Mouse (Mus musculus): ENCODE measurements at regions not wholly inside any gene's neighbourhood (a gene's known extent, or its start where the extent isn't known, plus 50 kb on each side); places are given as distances from the start of the nearest gene placed in this dataset.

DNA sequence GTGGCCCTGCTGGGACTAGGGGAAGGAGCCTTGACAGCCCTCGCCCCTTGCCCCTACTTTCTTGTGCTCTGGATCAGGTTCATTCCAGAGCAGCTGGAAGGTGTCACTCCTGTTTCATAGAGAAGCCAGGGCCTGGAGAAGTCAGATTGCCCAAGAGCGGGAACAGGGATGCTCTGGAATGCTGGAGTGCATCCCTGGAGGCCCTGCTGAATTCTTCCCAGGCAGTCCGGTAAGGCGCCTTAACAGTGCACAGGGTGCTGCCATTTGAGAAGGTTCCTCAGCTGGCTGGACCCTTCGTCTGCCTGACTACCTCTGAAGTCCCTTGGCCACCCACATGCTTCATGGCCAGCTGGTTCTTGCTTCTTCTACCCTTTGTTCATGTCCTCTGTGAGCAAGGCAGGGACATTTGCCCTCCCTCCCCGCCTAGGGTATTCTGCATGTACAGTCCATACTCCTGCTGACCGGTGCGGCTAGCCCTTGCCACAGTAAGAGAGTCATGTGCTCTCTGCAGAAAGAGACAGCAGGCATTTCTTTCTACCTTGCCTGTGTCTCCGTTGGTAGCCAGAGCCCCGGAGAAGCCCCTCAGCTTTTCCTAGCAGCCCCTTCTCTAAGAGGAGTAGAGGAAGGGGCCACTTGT, 68.5 kb upstream of the Smndc1 start:
- Histone ChIP-seq H3K9ac (ENCODE audit: low read length) (no peak overlapping the region), H3K4me2 (ENCODE audit: low read length) (no peak overlapping the region), H3K4me1 (replicated peaks; ENCODE audit: control insufficient read depth, insufficient read depth, low read length) (peaks cover 15% of the 10 kb centered on the region), H3K36me3 (ENCODE audit: control insufficient read depth, insufficient read depth, low read length) (no peaks in the 10 kb centered on the region), H3K27ac (ENCODE audit: low read depth) (peak overlapping the region; percentile 38; the same call in 1 of the 2 replicates), H3K9me3 (ENCODE audit: control insufficient read depth, low read length) (no peaks in the 10 kb centered on the region), H3K4me3 (ENCODE audit: low read depth, low read length) (no peak overlapping the region), H3K27me3 (replicated peaks; ENCODE audit: control insufficient read depth, insufficient read depth, low read length) (0 out of 2 replicates have a peak, but pooled peaks cover 5% of the 10 kb centered on the region)
- ATAC-seq (replicated peaks; ENCODE audit: low FRiP score, low TSS enrichment, low read depth) (0 out of 2 replicates have a peak, but pooled peaks have one; percentile 38), DNase-seq (ENCODE audit: low spot score) (no peak)
- WGBS: 27% methylated on average over 10 of the region's 10 CpGs

DNA sequence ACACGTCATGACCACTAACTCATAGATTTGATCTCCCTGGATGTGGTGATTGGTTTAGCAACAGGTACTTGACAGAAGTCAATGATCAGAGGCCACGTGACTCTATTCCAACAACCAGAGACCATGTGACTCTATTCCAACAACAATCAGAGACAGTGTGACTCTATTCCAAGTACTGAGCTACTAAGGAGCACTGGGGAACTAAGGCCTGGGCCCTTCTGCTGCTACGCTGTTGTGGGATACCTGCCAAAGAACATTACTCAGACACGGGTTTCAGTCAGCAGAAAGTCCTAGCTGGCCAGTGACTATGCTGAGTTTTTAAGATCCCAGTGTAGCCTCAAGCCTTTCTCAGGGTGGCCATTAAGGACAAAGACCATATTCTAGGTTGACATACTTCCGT, 66.3 kb upstream of the Smndc1 start:
- no peak overlapping the region for H3K27ac ChIP-seq (ENCODE audit: low read depth)
- 0 out of 2 replicates have a peak, but pooled peaks cover 5% of the 10 kb centered on the region for H3K27me3 ChIP-seq (replicated peaks; ENCODE audit: control insufficient read depth, insufficient read depth, low read length)
- H3K4me2 ChIP-seq (ENCODE audit: low read length): no peak overlapping the region
- DNase-seq (ENCODE audit: low spot score) (no peak), ATAC-seq (replicated peaks; ENCODE audit: low FRiP score, low TSS enrichment, low read depth) (no peak)
- no peaks in the 10 kb centered on the region for H3K36me3 ChIP-seq (ENCODE audit: control insufficient read depth, insufficient read depth, low read length)
- no peak overlapping the region for H3K9ac ChIP-seq (ENCODE audit: low read length)
- 85% methylated on average over 5 of the region's 5 CpGs for WGBS
- peaks cover 15% of the 10 kb centered on the region for H3K4me1 ChIP-seq (replicated peaks; ENCODE audit: control insufficient read depth, insufficient read depth, low read length)
- H3K9me3 ChIP-seq (ENCODE audit: control insufficient read depth, low read length): no peaks in the 10 kb centered on the region
- no peak overlapping the region for H3K4me3 ChIP-seq (ENCODE audit: low read depth, low read length)

- ATAC-seq (replicated peaks; ENCODE audit: low FRiP score, low TSS enrichment, low read depth) (no peak), DNase-seq (ENCODE audit: low spot score) (no peak)
- Histone ChIP-seq H3K4me1 (replicated peaks; ENCODE audit: control insufficient read depth, insufficient read depth, low read length) (peaks cover 10% of the 10 kb centered on the region), H3K27me3 (replicated peaks; ENCODE audit: control insufficient read depth, insufficient read depth, low read length) (no peaks in the 10 kb centered on the region), H3K27ac (ENCODE audit: low read depth) (no peak overlapping the region), H3K9ac (ENCODE audit: low read length) (no peak overlapping the region), H3K9me3 (ENCODE audit: control insufficient read depth, low read length) (no peaks in the 10 kb centered on the region), H3K4me3 (ENCODE audit: low read depth, low read length) (no peak overlapping the region), H3K36me3 (ENCODE audit: control insufficient read depth, insufficient read depth, low read length) (no peaks in the 10 kb centered on the region), H3K4me2 (ENCODE audit: low read length) (no peak overlapping the region)
- WGBS: 83% methylated on average over 4 of the region's 4 CpGs
Measured at GRCm38 (mm10) chr19:53454571-53454970, 64.2 kb upstream of the Smndc1 start.

DNA sequence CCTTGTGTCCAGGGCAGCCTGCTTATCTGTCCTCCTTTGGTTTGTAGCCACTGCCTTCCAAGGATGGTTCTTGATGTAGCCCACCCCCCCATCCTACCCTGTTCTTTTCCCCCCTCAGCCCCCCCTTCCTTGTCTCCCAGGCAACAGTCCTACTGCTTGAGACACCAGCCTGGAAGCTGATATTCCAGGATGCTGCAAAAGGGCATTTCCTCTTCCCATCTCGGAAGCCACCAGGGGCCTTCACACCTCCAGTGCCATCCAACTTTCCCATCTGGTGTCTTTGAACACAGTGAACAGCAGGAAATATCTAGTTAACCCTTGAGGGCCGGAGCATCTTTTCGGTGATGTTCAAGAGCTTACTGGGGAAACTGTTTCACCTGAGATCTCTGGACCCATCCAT, 63.7 kb upstream of the Smndc1 start:
- no peak overlapping the region for H3K9ac ChIP-seq (ENCODE audit: low read length)
- DNase-seq (ENCODE audit: low spot score) (no peak), ATAC-seq (replicated peaks; ENCODE audit: low FRiP score, low TSS enrichment, low read depth) (no peak)
- H3K27ac ChIP-seq (ENCODE audit: low read depth): no peak overlapping the region
- no peak overlapping the region for H3K4me3 ChIP-seq (ENCODE audit: low read depth, low read length)
- no peaks in the 10 kb centered on the region for H3K9me3 ChIP-seq (ENCODE audit: control insufficient read depth, low read length)
- WGBS: 72% methylated on average over 3 of the region's 3 CpGs
- no peak overlapping the region for H3K4me2 ChIP-seq (ENCODE audit: low read length)
- H3K36me3 ChIP-seq (ENCODE audit: control insufficient read depth, insufficient read depth, low read length): no peaks in the 10 kb centered on the region
- H3K4me1 ChIP-seq (replicated peaks; ENCODE audit: control insufficient read depth, insufficient read depth, low read length): peaks cover 5% of the 10 kb centered on the region
- H3K27me3 ChIP-seq (replicated peaks; ENCODE audit: control insufficient read depth, insufficient read depth, low read length): no peaks in the 10 kb centered on the region

DNA sequence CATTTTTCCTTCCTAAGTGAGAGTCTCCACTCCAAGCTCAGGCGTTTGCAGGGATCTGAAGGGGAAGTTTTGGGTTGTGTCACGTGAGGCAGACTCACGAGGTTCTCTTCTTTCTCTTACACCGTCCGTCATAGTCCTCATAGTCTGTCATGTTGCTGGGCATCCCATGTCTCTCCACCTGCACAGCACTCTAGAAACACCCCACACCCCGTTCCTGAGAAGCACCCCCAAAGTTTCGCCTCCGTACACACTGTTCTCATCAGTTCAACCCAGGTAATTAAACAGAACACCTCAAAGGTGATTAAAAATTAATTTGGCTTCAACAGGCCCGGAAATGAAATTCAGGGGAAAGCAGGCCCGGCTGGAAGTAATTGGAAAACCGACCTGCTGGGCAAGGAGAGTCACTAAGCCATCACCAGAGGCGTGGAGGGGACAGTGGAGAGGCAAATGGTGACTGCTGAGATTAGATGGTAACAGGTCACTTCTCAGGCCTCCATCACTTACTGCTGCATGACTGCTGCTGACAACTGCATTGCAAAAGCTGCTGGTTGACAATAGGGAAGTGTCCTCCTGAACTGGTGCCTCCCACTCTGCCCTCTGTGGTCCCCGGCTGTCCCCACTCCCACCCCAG, 63.1 kb upstream of the Smndc1 start:
- DNase-seq (ENCODE audit: low spot score) (no peak), ATAC-seq (replicated peaks; ENCODE audit: low FRiP score, low TSS enrichment, low read depth) (no peak)
- Histone ChIP-seq H3K9ac (ENCODE audit: low read length) (no peak overlapping the region), H3K27me3 (replicated peaks; ENCODE audit: control insufficient read depth, insufficient read depth, low read length) (no peaks in the 10 kb centered on the region), H3K27ac (ENCODE audit: low read depth) (no peak overlapping the region), H3K36me3 (ENCODE audit: control insufficient read depth, insufficient read depth, low read length) (no peaks in the 10 kb centered on the region), H3K4me1 (replicated peaks; ENCODE audit: control insufficient read depth, insufficient read depth, low read length) (peaks cover 6% of the 10 kb centered on the region; the same call in 1 of the 2 replicates), H3K4me3 (ENCODE audit: low read depth, low read length) (no peak overlapping the region), H3K4me2 (ENCODE audit: low read length) (no peak overlapping the region), H3K9me3 (ENCODE audit: control insufficient read depth, low read length) (no peaks in the 10 kb centered on the region)
- whole genome bisulfite sequencing: 76% methylated on average over 13 of the region's 13 CpGs

GRCm38 (mm10) chr19:53452360-53452759, 62.0 kb upstream of the Smndc1 start:
- Histone ChIP-seq H3K27me3 (replicated peaks; ENCODE audit: control insufficient read depth, insufficient read depth, low read length) (no peaks in the 10 kb centered on the region), H3K9ac (ENCODE audit: low read length) (no peak overlapping the region), H3K4me3 (ENCODE audit: low read depth, low read length) (no peak overlapping the region), H3K36me3 (ENCODE audit: control insufficient read depth, insufficient read depth, low read length) (no peaks in the 10 kb centered on the region), H3K9me3 (ENCODE audit: control insufficient read depth, low read length) (no peaks in the 10 kb centered on the region), H3K4me1 (replicated peaks; ENCODE audit: control insufficient read depth, insufficient read depth, low read length) (peaks cover 10% of the 10 kb centered on the region; the same call in 1 of the 2 replicates), H3K27ac (ENCODE audit: low read depth) (no peak overlapping the region), H3K4me2 (ENCODE audit: low read length) (no peak overlapping the region)
- ATAC-seq (replicated peaks; ENCODE audit: low FRiP score, low TSS enrichment, low read depth): no peak
- 19% methylated on average over 3 of the region's 3 CpGs for WGBS
- DNase-seq (ENCODE audit: low spot score): no peak

DNA sequence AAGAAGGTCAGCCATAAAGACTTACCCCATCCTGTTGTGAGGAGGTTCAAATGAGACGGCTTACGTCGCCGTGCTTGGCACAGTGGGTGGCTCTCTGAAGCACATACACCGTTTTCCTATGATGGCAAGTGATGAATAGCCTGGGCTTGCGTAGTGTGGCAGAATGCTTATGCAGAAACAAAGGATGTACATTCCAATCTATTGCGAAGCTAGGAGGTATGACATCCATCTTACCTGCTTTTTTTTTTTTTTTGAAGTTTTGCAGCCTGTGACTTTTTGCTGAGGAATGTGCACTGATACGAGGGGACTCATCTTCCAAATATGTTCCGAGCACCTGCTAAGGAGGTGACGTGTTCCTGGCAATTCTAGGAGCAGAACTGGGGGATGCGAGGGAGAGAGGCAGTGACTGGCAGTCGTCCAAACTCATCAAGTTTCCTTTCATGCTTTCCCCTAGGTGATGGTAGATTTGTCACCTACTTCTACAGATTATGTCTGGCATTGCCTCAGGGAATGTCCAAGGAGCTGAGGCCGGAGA, 61.1 kb upstream of the Smndc1 start:
- WGBS: 50% methylated on average over 13 of the region's 13 CpGs
- Histone ChIP-seq H3K27ac (ENCODE audit: low read depth) (no peak overlapping the region), H3K9me3 (ENCODE audit: control insufficient read depth, low read length) (no peaks in the 10 kb centered on the region)

DNA sequence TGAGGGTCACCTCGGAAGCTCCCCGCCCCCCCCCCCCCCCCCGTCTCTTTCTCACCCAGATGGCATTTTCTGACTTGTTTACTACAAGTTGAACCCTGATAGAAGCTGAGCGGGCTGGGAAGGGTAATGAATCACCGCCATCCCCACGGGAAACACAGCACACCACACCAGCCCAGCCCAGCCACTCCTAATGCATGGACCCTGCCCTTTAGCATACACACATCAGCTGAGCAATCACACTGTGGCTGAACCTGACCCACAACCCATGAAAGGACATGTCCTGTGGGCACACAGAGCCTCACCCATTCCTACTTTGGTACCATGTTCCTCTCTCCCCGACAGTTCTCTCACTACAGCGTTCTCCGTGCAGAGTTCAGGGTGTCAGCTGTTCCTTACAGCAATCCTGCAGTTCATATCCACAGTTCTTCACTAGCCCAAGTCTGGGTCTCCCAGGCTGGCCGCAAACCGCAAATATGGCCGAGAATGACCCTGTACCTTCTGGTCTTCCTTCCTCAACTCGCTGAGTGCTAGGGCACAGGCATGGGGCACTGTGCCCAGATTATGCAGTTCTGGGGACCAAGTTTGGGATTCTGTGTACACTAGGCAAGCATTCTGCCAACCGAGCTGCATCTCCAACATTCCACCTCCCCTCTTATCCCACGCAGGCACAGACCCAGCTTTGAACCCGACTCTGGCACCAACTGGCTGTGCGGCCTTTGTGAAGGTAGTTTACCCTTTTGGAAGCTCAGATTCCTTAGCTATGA, 60.4 kb upstream of the Smndc1 start:
- Histone ChIP-seq H3K9me3 (ENCODE audit: control insufficient read depth, low read length) (no peaks in the 10 kb centered on the region), H3K4me1 (replicated peaks; ENCODE audit: control insufficient read depth, insufficient read depth, low read length) (peaks cover 19% of the 10 kb centered on the region), H3K4me2 (ENCODE audit: low read length) (no peak overlapping the region), H3K27ac (ENCODE audit: low read depth) (no peak overlapping the region), H3K36me3 (ENCODE audit: control insufficient read depth, insufficient read depth, low read length) (no peaks in the 10 kb centered on the region), H3K27me3 (replicated peaks; ENCODE audit: control insufficient read depth, insufficient read depth, low read length) (no peaks in the 10 kb centered on the region), H3K9ac (ENCODE audit: low read length) (no peak overlapping the region), H3K4me3 (ENCODE audit: low read depth, low read length) (no peak overlapping the region)
- ATAC-seq (replicated peaks; ENCODE audit: low FRiP score, low TSS enrichment, low read depth) (no peak), DNase-seq (ENCODE audit: low spot score) (no peak)
- WGBS: 64% methylated on average over 14 of the region's 17 CpGs

More for the DNA sequence above, 61.1 kb upstream of the Smndc1 start:
- DNase-seq (ENCODE audit: low spot score) (no peak), ATAC-seq (replicated peaks; ENCODE audit: low FRiP score, low TSS enrichment, low read depth) (no peak)
- no peaks in the 10 kb centered on the region for H3K36me3 ChIP-seq (ENCODE audit: control insufficient read depth, insufficient read depth, low read length)
- no peak overlapping the region for H3K9ac ChIP-seq (ENCODE audit: low read length)
- H3K4me2 ChIP-seq (ENCODE audit: low read length): no peak overlapping the region
- peaks cover 15% of the 10 kb centered on the region for H3K4me1 ChIP-seq (replicated peaks; ENCODE audit: control insufficient read depth, insufficient read depth, low read length)
- H3K27me3 ChIP-seq (replicated peaks; ENCODE audit: control insufficient read depth, insufficient read depth, low read length): no peaks in the 10 kb centered on the region
- no peak overlapping the region for H3K4me3 ChIP-seq (ENCODE audit: low read depth, low read length)

Data from intestine, embryonic 14.5 days (tissue).